Mouse (Mus musculus) lung, postnatal 36 days (tissue): ENCODE results near the gene Spred1.
"Not testable (repeated sequence)": the region's sequence is repeated elsewhere in the genome, so short reads cannot be mapped to it uniquely, and the experiment has no call there.

Experiments
- DNase-seq: peaks from one replicate; pipeline ENCODE4 v3.0.0; 2022; ENCODE audit warnings: mixed read lengths

The Spred1 gene

DNA sequence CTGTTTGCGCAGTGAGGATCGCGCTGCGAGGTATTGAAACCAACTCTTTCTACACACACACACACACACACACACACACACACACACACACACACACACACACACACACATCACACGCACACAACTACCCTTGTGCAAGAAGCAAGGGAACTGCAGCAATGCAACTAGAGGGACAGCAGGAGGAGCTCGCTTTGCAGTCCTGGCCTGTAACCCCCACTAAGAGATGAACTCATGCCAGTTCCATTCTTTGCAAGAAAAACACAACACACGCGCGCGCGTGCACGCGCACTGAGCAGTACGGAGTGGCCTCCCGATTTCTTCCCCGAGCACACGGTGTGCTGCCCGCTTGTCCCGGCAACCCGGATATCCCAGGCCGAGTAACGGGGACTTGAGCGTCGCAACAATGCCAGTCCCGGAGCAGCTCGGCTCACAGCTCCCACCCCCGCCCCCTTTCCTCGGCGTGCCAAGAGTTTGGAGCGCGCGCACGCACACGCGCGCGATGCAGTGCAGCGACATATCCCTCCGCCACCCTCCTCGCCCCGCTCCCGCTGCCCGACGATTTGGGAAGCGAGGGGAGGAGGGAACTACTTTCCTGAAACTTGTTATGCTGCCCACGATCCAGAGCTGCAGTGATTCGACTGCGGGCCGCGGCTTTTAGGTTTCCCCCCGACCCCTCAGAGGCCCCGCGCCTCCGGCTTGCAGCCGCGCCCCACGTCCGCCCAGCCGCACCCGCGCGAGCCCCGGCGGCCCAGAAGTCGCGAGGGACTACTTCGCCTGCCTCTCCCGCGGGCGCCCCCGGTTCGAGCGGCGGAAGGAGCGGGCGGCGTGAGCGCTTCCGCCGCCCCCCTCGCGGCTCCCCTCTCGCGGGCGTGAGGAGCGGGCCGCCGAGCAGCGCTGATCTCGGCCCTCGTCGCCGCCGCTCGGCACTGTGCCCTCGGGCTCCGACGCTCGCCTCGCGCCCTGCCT is 645 bp upstream of the Spred1 start:
- peak; percentile 90 for DNase-seq

DNA sequence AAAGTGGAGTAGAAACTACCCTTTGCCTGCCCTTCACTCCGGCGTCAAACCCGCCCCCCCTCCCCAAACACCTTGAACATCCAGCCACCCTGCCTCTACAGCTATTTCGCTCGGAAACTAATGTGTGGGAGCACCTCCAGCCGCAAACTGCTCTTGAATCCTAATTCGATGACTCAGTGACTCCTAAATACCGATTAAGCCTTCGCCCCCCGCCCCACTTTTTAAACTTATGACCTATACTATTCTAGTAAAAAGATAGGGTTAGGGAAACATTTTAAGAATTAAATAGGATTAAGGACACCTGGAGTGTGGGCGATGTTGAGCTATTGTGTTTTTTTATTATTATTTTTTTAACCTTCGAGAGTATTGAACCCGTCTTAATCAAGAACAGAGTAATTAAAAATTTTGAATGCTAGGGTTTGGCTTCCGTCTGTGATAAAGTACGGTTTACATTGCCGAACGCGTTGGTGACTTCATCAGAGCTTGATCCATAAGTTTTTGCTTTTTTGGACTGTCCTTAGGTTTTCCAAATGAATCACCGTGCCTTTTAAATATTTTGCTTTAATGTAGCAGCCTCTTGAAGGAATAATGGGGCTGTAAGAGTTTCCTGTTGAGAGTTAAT is 921 bp downstream of the Spred1 start:
- no peak for DNase-seq

GRCm38 (mm10) chr2:117122701-117123337 is 1.6 kb downstream of the Spred1 start:
- peak; percentile 79 for DNase-seq

DNA sequence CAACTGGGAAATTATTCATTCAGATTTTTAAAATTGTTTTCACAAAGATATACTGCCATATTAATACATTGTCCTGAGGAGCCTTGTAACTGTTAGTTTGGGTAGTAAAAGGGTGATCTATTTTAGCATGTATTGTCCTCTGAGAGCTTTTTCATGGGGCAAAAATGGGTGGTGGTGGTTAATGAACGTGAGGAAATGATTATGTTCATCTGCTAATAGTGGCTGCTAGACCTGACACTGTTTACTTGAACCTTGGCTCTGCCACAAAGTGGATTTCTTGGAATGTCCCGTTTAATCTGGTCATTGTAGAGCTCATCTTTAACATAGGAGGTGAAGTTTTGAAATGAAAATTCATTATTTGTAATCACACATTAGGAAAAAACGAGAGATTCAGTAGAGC is 2.5 kb downstream of the Spred1 start:
- DNase-seq: no peak

- no peak for DNase-seq
Observed at GRCm38 (mm10) chr2:117124839-117125238, 3.7 kb downstream of the Spred1 start.

GRCm38 (mm10) chr2:117129156-117129555 is 8.0 kb downstream of the Spred1 start:
- DNase-seq: no peak

- DNase-seq: not testable (repeated sequence)
Observed at GRCm38 (mm10) chr2:117131041-117131440, 9.9 kb downstream of the Spred1 start.

GRCm38 (mm10) chr2:117131910-117132309 is 10.7 kb downstream of the Spred1 start:
- DNase-seq: no peak

DNA sequence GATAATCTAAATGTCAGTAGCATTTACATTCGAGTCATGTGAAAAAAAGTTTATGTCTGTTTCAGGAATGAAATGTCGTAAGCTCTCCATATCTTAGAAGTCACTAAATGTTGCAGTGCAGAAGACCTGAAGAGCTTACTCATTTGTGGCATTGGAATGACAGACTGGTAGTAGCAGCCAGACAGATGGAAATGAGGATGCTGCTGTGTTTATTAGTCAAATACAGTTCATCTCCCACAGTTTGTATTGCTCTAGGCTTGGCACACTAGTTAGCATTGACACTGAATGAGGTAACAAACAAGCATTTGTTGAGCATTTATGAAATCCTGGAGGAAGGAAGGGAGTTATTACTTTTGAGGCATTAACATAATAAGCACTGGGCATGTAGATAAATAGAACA is 12.4 kb downstream of the Spred1 start:
- DNase-seq: no peak

GRCm38 (mm10) chr2:117137751-117138150 is 16.6 kb downstream of the Spred1 start:
- DNase-seq: no peak

GRCm38 (mm10) chr2:117138932-117139331 is 17.8 kb downstream of the Spred1 start:
- no peak for DNase-seq

- no peak for DNase-seq
Observed at GRCm38 (mm10) chr2:117139977-117140376, 18.8 kb downstream of the Spred1 start.

DNA sequence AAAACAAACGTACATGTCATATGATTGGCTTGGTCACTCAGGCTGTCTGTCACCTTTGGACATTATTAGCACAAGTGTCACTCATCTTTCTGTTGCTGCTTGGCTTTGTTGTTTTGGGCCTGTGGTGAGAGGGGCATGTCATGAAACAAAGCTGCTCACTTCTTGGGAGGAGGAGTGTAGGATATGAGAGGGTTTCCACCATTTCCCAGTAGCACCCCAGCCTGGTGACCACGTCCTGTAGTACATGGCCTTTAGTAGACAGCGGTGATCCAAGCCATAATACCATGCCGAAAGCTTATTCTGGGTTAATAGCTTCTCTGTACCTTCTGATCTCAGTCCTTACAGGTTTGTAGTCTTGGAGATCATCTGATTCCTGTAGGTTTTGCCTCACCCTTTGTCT is 21.9 kb downstream of the Spred1 start:
- no peak for DNase-seq

- DNase-seq: no peak
Observed at GRCm38 (mm10) chr2:117146026-117146425, 24.9 kb downstream of the Spred1 start.

- DNase-seq: no peak
Observed at GRCm38 (mm10) chr2:117146617-117147016, 25.4 kb downstream of the Spred1 start.

DNA sequence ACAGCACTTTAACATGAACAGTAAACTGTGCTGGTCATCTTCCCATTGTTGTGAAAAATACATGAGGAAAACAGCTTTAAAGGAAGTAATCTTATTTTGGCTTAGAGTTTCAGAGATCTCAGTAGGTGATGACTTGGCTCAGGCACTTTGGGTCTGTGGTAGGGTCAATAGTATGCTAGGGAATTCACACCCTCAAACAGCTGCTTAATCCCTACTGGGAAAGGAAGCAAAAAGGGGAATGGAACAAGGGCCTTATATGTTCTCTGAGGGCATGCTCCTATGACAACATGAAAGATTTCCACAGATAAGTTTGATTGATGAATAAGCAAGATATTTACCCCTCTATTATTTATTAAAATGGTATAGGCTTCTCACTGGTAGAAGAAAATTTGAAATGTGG is 31.0 kb downstream of the Spred1 start:
- no peak for DNase-seq

DNA sequence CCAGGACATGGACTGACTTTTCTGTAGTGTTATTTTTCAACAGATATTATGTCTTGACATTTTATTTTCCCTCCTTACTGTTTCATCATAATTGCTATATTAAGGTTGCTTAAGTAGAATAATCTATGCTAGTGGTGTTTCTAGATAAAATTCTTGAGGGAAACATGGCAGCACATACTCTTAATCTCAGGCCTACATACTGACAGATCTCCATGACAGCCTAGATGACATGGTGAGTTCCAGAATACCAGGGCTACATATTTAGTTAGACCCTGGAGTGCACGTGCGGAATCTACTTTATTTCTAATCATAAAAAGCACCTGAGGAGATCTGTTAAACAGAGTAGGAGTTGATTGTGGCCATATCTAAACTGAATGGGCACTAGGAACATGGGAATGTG is 47.2 kb downstream of the Spred1 start:
- no peak for DNase-seq

- peak; percentile 19 for DNase-seq
Observed at GRCm38 (mm10) chr2:117169037-117169436, 47.9 kb downstream of the Spred1 start.

GRCm38 (mm10) chr2:117172981-117173380 is 51.8 kb downstream of the Spred1 start:
- peak; percentile 53 for DNase-seq

- no peak for DNase-seq
Observed at GRCm38 (mm10) chr2:117176066-117176465, 54.9 kb downstream of the Spred1 start.

GRCm38 (mm10) chr2:117176937-117177336 is 55.8 kb downstream of the Spred1 start:
- peak; percentile 8 for DNase-seq

GRCm38 (mm10) chr2:117180250-117180885 is 59.2 kb downstream of the Spred1 start:
- DNase-seq: peak; percentile 91

DNA sequence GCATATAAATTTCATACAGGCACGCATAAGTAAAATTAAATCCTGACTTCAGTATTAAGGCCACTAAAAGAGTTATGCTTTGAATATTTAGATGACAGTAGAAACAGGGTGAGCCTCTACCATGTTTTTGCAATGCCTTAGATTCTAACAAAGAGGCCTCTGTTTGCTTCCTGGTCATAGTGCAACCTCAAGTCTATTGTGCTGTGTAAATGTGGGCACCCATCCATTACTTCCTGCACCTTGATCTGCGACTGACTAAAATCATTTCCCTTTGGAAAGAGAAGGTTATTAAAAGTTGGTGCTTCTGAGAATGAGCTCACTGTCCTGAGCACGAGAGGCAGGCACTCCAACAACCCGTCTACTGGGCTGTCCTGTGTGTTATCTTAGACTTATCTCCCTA is 64.4 kb downstream of the Spred1 start:
- no peak for DNase-seq
